Mouse (Mus musculus) lung, postnatal 0 days (tissue): ENCODE results near the gene Mrpl54. TPM values are rescaled to one million over a fixed set of nuclear protein-coding genes. Genes with fewer than 3 reads are reported as not detected.
A peak's percentile ranks its signal among the peaks of the same experiment; 100 is the strongest.

Source experiments
- ATAC-seq: fragments of 200-750 bp; cut with Nextera tagmentation; 2 replicates; pipeline ENCODE4 v1.8.0; 2017; ENCODE audit warnings: moderate library complexity
- DNase-seq: peaks from one replicate; pipeline ENCODE4 v3.0.0-alpha.2; 2016; ENCODE audit warnings: low spot score
- H3K27ac ChIP-seq: fragments of 300-500 bp; sonication (generic); 2 replicates; pipeline ENCODE4 v1.5.1; 2014; ENCODE audit warnings: antibody characterized with exemption, mild to moderate bottlenecking, low read length, mixed read lengths
- H3K27me3 ChIP-seq: fragments of 300-500 bp; sonication (generic); replicated peaks from 2 replicates; pipeline ENCODE4 v1.6.1; 2014; ENCODE audit warnings: low read length, mixed read lengths; ENCODE audit not compliant: insufficient read depth
- H3K36me3 ChIP-seq: fragments of 300-500 bp; sonication (generic); 2 replicates; pipeline ENCODE4 v1.6.1; 2014; ENCODE audit warnings: low read length, mixed read lengths; ENCODE audit not compliant: insufficient read depth
- H3K4me1 ChIP-seq: fragments of 300-500 bp; sonication (generic); 2 replicates; pipeline ENCODE4 v1.6.1; 2014; ENCODE audit warnings: antibody characterized with exemption, low read depth, low read length, mixed read lengths; ENCODE audit not compliant: insufficient read depth
- H3K4me2 ChIP-seq: fragments of 300-500 bp; sonication (generic); replicated peaks from 2 replicates; pipeline ENCODE4 v1.6.1; 2014; ENCODE audit warnings: low read depth, mild to moderate bottlenecking, low read length, moderate library complexity, mixed read lengths
- H3K4me3 ChIP-seq: fragments of 300-500 bp; sonication (generic); 2 replicates; pipeline ENCODE4 v1.5.1; 2014; ENCODE audit warnings: low read depth, low read length
- H3K9ac ChIP-seq: fragments of 300-500 bp; sonication (generic); replicated peaks from 2 replicates; pipeline ENCODE4 v1.6.1; 2014; ENCODE audit warnings: low read depth, mild to moderate bottlenecking
- H3K9me3 ChIP-seq: fragments of 300-500 bp; sonication (generic); 2 replicates; pipeline ENCODE4 v1.6.1; 2016; ENCODE audit warnings: low read length, mixed read lengths
- CTCF ChIP-seq: IDR thresholded peaks from 2 replicates; pipeline ENCODE4 v1.5.1; 2016; ENCODE audit warnings: antibody characterized with exemption, mild to moderate bottlenecking
- EP300 ChIP-seq: IDR thresholded peaks from 2 replicates; pipeline ENCODE4 v1.6.1; 2016; ENCODE audit warnings: antibody characterized with exemption, mild to moderate bottlenecking, control low read depth
- WGBS: fragments of 180-500 bp; shearing (Covaris S2); extraction: QIAGEN DNeasy Blood & Tissue Kit; methylation state at CpG from one replicate; pipeline ENCODE4 v1.1.7; 2014; 5-methylcytosine and 5-hydroxymethylcytosine counted together
- microRNA-seq: library from miRNA; unstranded; fragments of <30 nt; microRNA quantifications from one replicate; pipeline ENCODE4, GENCODE M21; 2016
- polyA plus RNA-seq: library from polyadenylated mRNA; unstranded; fragments of >200 nt; fragmentation: Nextera tagmentation; extraction: Ambion mirVana; gene quantifications from 2 replicates; pipeline ENCODE4 v1.2.1, GENCODE M21; 2015

Gene Mrpl54
- polyA plus RNA-seq, 1 experiment from 2014 or later: 162 TPM

DNA sequence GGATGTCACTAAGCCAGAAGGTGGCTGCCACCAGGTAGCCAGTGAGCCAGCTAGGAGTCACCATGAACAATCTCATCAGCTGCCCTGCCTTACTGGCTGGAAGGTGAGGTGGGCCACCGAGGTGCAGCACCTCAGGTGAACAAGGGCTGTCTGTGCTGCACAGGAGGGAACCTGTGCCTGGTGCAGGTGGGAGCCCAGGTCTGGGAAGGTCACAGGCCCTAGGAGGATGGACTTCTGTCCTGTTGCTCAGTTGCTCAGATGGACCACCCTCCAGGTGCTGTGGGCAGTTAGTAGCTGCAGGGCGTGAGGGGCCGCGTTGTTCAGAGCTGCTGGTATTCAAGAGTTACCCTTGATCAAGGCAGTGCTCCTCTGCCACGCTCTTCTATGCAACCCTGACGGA lies 49.9 kb downstream of the Mrpl54 start:
- no peak for TF ChIP-seq EP300
- no peak for TF ChIP-seq CTCF
- H3K9ac ChIP-seq: no peak overlapping the region
- 80% methylated on average over 6 of the region's 6 CpGs for WGBS
- DNase-seq (no peak), ATAC-seq (no peak)
- H3K4me2 ChIP-seq: no peak overlapping the region
- H3K27ac ChIP-seq: no peak overlapping the region
- H3K4me3 ChIP-seq: no peak overlapping the region
- H3K27me3 ChIP-seq: no peaks in the 10 kb centered on the region
- H3K36me3 ChIP-seq: no peaks in the 10 kb centered on the region
- no peaks in the 10 kb centered on the region for H3K9me3 ChIP-seq
- no peaks in the 10 kb centered on the region for H3K4me1 ChIP-seq

DNA sequence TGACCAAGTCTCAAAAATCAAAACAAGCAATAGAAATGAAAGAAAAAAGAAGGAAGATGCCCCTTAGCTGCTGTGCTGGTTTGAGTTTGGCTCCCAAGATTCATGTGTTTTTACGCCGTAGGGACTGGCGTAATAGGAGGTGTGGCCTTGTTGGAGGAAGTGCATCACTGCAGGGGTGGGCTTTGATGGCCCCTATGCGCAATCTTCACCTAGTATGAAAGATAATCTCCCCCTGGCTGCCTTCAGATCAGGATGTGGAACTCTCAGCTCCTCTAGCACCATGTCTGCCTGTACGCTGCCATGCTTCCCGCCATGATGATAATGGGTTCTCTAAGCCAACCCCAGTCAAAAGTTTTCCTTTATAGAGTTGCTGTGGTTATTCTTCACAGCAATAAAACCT lies 50.5 kb downstream of the Mrpl54 start:
- TF ChIP-seq CTCF (no peak), EP300 (no peak)
- no peaks in the 10 kb centered on the region for H3K27me3 ChIP-seq
- WGBS: 81% methylated on average over 6 of the region's 6 CpGs
- no peak overlapping the region for H3K9ac ChIP-seq
- no peak for DNase-seq
- no peak for ATAC-seq
- H3K4me3 ChIP-seq: no peak overlapping the region
- no peak overlapping the region for H3K27ac ChIP-seq
- no peak overlapping the region for H3K4me2 ChIP-seq
- H3K36me3 ChIP-seq: no peaks in the 10 kb centered on the region
- H3K9me3 ChIP-seq: no peaks in the 10 kb centered on the region
- no peaks in the 10 kb centered on the region for H3K4me1 ChIP-seq

Small RNAs within 50 kb of the gene (microRNA-seq; reads per million reads assigned to microRNA genes)
- 4.9 reads per million, percentile 13 among the genes with 10 or more reads in this experiment for gene Mir3057

Other genes starting within 250 kb of the Mrpl54 start
- gene Diras1, start 241.3 kb downstream of the Mrpl54 start, polyA plus RNA-seq: not detected in 2 replicates
- gene Slc39a3, start 229.5 kb downstream of the Mrpl54 start, polyA plus RNA-seq: 15.4 and 16.0 TPM in 2 replicates
- 102 and 103 TPM in 2 replicates for gene Sgta, start 206.8 kb downstream of the Mrpl54 start, polyA plus RNA-seq
- 14.0 and 15.1 TPM in 2 replicates for gene Thop1, start 196.9 kb downstream of the Mrpl54 start, polyA plus RNA-seq
- gene Creb3l3, start 168.1 kb downstream of the Mrpl54 start, polyA plus RNA-seq: 0.40 and 0.57 TPM in 2 replicates
- 118 and 121 TPM in 2 replicates for gene Map2k2, start 161.0 kb downstream of the Mrpl54 start, polyA plus RNA-seq
- gene Zbtb7a, start 131.7 kb downstream of the Mrpl54 start, polyA plus RNA-seq: 58.2 and 62.0 TPM in 2 replicates
- 27.9 TPM in 2 replicates for gene Pias4, start 99.0 kb downstream of the Mrpl54 start, polyA plus RNA-seq
- gene Eef2, start 90.3 kb downstream of the Mrpl54 start, polyA plus RNA-seq: 509 and 537 TPM in 2 replicates
- gene Dapk3, start 83.9 kb downstream of the Mrpl54 start, polyA plus RNA-seq: 48.9 and 50.2 TPM in 2 replicates
- 0.16 and 0.25 TPM in 2 replicates for gene 4930442H23Rik, start 83.1 kb downstream of the Mrpl54 start, polyA plus RNA-seq
- 0.80 and 0.92 TPM in 2 replicates for gene Nmrk2, start 64.9 kb downstream of the Mrpl54 start, polyA plus RNA-seq
- gene Atcay, start 36.1 kb downstream of the Mrpl54 start, polyA plus RNA-seq: not detected in 2 replicates
- 2.3 and 2.4 TPM in 2 replicates for gene Zfr2, start 33.8 kb downstream of the Mrpl54 start, polyA plus RNA-seq
- 1.5 and 1.6 TPM in 2 replicates for gene Matk, start 14.0 kb downstream of the Mrpl54 start, polyA plus RNA-seq
- 47.9 and 49.4 TPM in 2 replicates for gene Apba3, start within 50 bp of the Mrpl54 start, polyA plus RNA-seq
- gene Tjp3, start 24.6 kb upstream of the Mrpl54 start, polyA plus RNA-seq: 24.1 and 30.8 TPM in 2 replicates
- 31.2 and 32.4 TPM in 2 replicates for gene Pip5k1c, start 26.0 kb upstream of the Mrpl54 start, polyA plus RNA-seq
- 20.3 and 23.0 TPM in 2 replicates for gene Cactin, start 54.2 kb upstream of the Mrpl54 start, polyA plus RNA-seq
- gene Tbxa2r, start 61.8 kb upstream of the Mrpl54 start, polyA plus RNA-seq: 19.6 and 28.4 TPM in 2 replicates
- 0.33 and 0.55 TPM in 2 replicates for gene Gipc3, start 76.3 kb upstream of the Mrpl54 start, polyA plus RNA-seq
- 94.3 and 101 TPM in 2 replicates for gene Hmg20b, start 83.5 kb upstream of the Mrpl54 start, polyA plus RNA-seq
- gene Mfsd12, start 90.6 kb upstream of the Mrpl54 start, polyA plus RNA-seq: 14.0 and 16.9 TPM in 2 replicates
- gene 4930404N11Rik, start 98.9 kb upstream of the Mrpl54 start, polyA plus RNA-seq: 5.4 and 6.6 TPM in 2 replicates
- gene Fzr1, start 111.6 kb upstream of the Mrpl54 start, polyA plus RNA-seq: 39.5 and 39.7 TPM in 2 replicates
- gene Dohh, start 117.5 kb upstream of the Mrpl54 start, polyA plus RNA-seq: 49.4 and 55.2 TPM in 2 replicates
- 2.4 and 3.0 TPM in 2 replicates for gene Gm48551, start 117.5 kb upstream of the Mrpl54 start, polyA plus RNA-seq
- 0.20 and 0.63 TPM in 2 replicates for gene Gm48552, start 122.1 kb upstream of the Mrpl54 start, polyA plus RNA-seq
- gene Smim24, start 126.1 kb upstream of the Mrpl54 start, polyA plus RNA-seq: 3.1 and 3.6 TPM in 2 replicates
- 73.6 and 83.9 TPM in 2 replicates for gene Nfic, start 188.7 kb upstream of the Mrpl54 start, polyA plus RNA-seq
- 0.08 and 0.11 TPM in 2 replicates for gene Celf5, start 215.8 kb upstream of the Mrpl54 start, polyA plus RNA-seq
- 40.7 and 46.7 TPM in 2 replicates for gene Ncln, start 229.5 kb upstream of the Mrpl54 start, polyA plus RNA-seq
- gene S1pr4, start 233.2 kb upstream of the Mrpl54 start, polyA plus RNA-seq: 19.0 and 19.3 TPM in 2 replicates